Mouse (Mus musculus) lung, postnatal 0 days (tissue): ENCODE measurements around the gene Nsmf. TPM values are rescaled to one million over a fixed set of nuclear protein-coding genes. Genes with fewer than 3 reads are reported as not detected.

Source experiments
- ATAC-seq: fragments of 200-750 bp; cut with Nextera tagmentation; 2 replicates; pipeline ENCODE4 v1.8.0; 2017; ENCODE audit warnings: moderate library complexity
- DNase-seq: peaks from one replicate; pipeline ENCODE4 v3.0.0-alpha.2; 2016; ENCODE audit warnings: low spot score
- H3K27ac ChIP-seq: fragments of 300-500 bp; sonication (generic); 2 replicates; pipeline ENCODE4 v1.5.1; 2014; ENCODE audit warnings: antibody characterized with exemption, mild to moderate bottlenecking, low read length, mixed read lengths
- H3K27me3 ChIP-seq: fragments of 300-500 bp; sonication (generic); replicated peaks from 2 replicates; pipeline ENCODE4 v1.6.1; 2014; ENCODE audit warnings: low read length, mixed read lengths; ENCODE audit not compliant: insufficient read depth
- H3K36me3 ChIP-seq: fragments of 300-500 bp; sonication (generic); 2 replicates; pipeline ENCODE4 v1.6.1; 2014; ENCODE audit warnings: low read length, mixed read lengths; ENCODE audit not compliant: insufficient read depth
- H3K4me1 ChIP-seq: fragments of 300-500 bp; sonication (generic); 2 replicates; pipeline ENCODE4 v1.6.1; 2014; ENCODE audit warnings: antibody characterized with exemption, low read depth, low read length, mixed read lengths; ENCODE audit not compliant: insufficient read depth
- H3K4me2 ChIP-seq: fragments of 300-500 bp; sonication (generic); replicated peaks from 2 replicates; pipeline ENCODE4 v1.6.1; 2014; ENCODE audit warnings: low read depth, mild to moderate bottlenecking, low read length, moderate library complexity, mixed read lengths
- H3K4me3 ChIP-seq: fragments of 300-500 bp; sonication (generic); 2 replicates; pipeline ENCODE4 v1.5.1; 2014; ENCODE audit warnings: low read depth, low read length
- H3K9ac ChIP-seq: fragments of 300-500 bp; sonication (generic); replicated peaks from 2 replicates; pipeline ENCODE4 v1.6.1; 2014; ENCODE audit warnings: low read depth, mild to moderate bottlenecking
- H3K9me3 ChIP-seq: fragments of 300-500 bp; sonication (generic); 2 replicates; pipeline ENCODE4 v1.6.1; 2016; ENCODE audit warnings: low read length, mixed read lengths
- CTCF ChIP-seq: IDR thresholded peaks from 2 replicates; pipeline ENCODE4 v1.5.1; 2016; ENCODE audit warnings: antibody characterized with exemption, mild to moderate bottlenecking
- EP300 ChIP-seq: IDR thresholded peaks from 2 replicates; pipeline ENCODE4 v1.6.1; 2016; ENCODE audit warnings: antibody characterized with exemption, mild to moderate bottlenecking, control low read depth
- WGBS: fragments of 180-500 bp; shearing (Covaris S2); extraction: QIAGEN DNeasy Blood & Tissue Kit; methylation state at CpG from one replicate; pipeline ENCODE4 v1.1.7; 2014; 5-methylcytosine and 5-hydroxymethylcytosine counted together
- polyA plus RNA-seq: library from polyadenylated mRNA; unstranded; fragments of >200 nt; fragmentation: Nextera tagmentation; extraction: Ambion mirVana; gene quantifications from 2 replicates; pipeline ENCODE4 v1.2.1, GENCODE M21; 2015

Nsmf gene
- polyA plus RNA-seq, 1 experiment from 2014 or later = 50.2 TPM

DNA sequence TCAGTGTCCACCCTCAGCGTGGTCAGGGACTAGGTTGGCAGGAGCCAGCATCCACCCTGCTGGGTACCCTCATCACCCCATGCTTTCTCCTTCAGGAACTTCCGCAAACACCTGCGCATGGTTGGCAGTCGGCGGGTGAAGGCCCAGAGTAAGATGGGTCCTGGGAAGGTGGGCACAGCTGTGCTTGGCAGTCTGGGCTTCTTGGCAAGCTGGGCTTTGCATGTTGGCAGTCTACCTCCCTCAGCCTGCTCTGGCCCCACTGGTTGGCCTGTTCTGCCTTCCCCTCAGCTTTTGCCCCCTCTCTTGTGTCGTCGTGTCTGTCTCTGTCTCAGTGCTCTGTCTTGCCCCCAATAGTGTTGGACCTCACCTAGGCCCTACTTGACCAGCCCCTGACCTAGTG lies 4.8 kb downstream of the Nsmf start:
- no peak overlapping the region for H3K27ac ChIP-seq
- H3K9ac ChIP-seq = no peak overlapping the region
- H3K9me3 ChIP-seq = no peaks in the 10 kb centered on the region
- DNase-seq (no peak), ATAC-seq (no peak)
- no peaks in the 10 kb centered on the region for H3K27me3 ChIP-seq
- 80% methylated on average over 7 of the region's 7 CpGs for whole genome bisulfite sequencing
- no peaks in the 10 kb centered on the region for H3K36me3 ChIP-seq
- H3K4me1 ChIP-seq = peaks cover 7% of the 10 kb centered on the region; the same call in 1 of the 2 replicates
- TF ChIP-seq EP300 = no peak
- H3K4me2 ChIP-seq = no peak overlapping the region
- no peak overlapping the region for H3K4me3 ChIP-seq

DNA sequence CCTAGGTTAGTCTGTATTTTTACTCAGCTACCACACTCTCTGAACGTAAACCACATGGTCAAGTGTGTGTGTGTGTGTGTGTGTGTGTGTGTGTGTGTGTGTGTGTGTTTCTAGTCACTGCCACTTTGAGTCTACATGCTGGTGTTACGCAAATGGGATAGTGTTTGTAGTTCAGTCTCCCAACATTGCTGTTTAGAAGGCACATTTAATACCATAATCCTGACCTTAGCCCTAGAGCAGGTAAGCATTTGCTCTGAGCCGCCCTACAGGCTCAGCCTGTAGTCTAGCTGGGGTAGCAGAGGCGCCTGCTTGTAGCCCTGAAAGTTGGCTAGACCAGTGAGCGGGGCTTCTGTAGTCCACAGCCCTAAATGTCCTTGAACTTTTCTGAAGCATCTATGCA lies 9.4 kb downstream of the Nsmf start:
- no peaks in the 10 kb centered on the region for H3K27me3 ChIP-seq
- DNase-seq = no peak
- H3K4me2 ChIP-seq = no peak overlapping the region
- H3K9ac ChIP-seq = no peak overlapping the region
- no peak for TF ChIP-seq EP300
- no peak for TF ChIP-seq CTCF
- H3K9me3 ChIP-seq = no peaks in the 10 kb centered on the region
- no peaks in the 10 kb centered on the region for H3K36me3 ChIP-seq
- H3K4me1 ChIP-seq = no peaks in the 10 kb centered on the region
- H3K27ac ChIP-seq = no peak overlapping the region
- 90% methylated on average over 5 of the region's 5 CpGs for WGBS
- no peak overlapping the region for H3K4me3 ChIP-seq
- ATAC-seq = no peak

DNA sequence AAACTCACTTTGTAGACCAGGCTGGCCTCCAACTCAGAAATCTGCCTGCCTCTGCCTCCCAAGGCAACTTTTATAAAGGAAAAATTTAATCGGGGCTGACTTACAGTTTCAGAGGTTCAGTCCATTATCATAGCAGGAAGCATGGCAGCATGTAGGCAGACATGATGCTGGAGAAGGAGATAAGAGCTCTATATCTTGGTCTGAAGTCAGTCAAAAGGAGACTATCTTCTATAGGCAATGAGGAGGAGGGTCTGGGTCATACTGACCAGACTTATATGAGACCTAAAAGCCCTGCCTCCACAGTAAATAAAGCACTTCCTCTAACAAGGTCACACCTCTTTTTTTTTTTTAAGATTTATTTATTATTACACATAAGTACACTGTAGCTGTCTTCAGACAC lies 10.1 kb downstream of the Nsmf start:
- TF ChIP-seq CTCF = no peak
- TF ChIP-seq EP300 = no peak
- WGBS = 97% methylated on average over 1 of the region's 1 CpGs

DNA sequence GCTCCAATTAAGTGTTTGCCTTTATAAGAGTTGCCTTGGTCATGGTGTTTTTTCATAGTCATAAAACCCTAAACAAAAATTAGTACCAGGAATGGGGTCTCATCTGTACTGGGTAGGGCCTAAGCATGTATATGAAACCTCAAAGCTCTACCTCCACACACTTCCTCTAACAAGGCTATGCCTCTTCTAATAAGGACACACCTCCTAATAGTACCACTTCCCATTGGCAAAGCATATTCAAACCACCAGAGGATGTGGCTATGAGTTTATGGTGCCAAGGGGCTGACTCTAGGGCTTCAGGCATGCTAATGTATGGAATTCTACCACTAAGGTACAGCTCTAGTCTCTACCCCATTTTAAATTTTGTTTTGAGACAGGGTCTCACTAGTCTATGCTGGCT lies 11.4 kb downstream of the Nsmf start:
- Histone ChIP-seq H3K9ac (no peak overlapping the region), H3K27me3 (no peaks in the 10 kb centered on the region), H3K27ac (no peak overlapping the region), H3K4me3 (no peak overlapping the region), H3K4me2 (no peak overlapping the region), H3K4me1 (no peaks in the 10 kb centered on the region), H3K36me3 (no peaks in the 10 kb centered on the region), H3K9me3 (no peaks in the 10 kb centered on the region)
- ATAC-seq (no peak), DNase-seq (no peak)
- TF ChIP-seq EP300 = no peak
- TF ChIP-seq CTCF = no peak

More for the DNA sequence above, 10.1 kb downstream of the Nsmf start:
- no peak overlapping the region for H3K4me2 ChIP-seq
- DNase-seq (no peak), ATAC-seq (no peak)
- H3K27me3 ChIP-seq = no peaks in the 10 kb centered on the region
- H3K4me1 ChIP-seq = no peaks in the 10 kb centered on the region
- no peaks in the 10 kb centered on the region for H3K36me3 ChIP-seq
- no peak overlapping the region for H3K9ac ChIP-seq
- H3K27ac ChIP-seq = no peak overlapping the region
- no peaks in the 10 kb centered on the region for H3K9me3 ChIP-seq
- no peak overlapping the region for H3K4me3 ChIP-seq

DNA sequence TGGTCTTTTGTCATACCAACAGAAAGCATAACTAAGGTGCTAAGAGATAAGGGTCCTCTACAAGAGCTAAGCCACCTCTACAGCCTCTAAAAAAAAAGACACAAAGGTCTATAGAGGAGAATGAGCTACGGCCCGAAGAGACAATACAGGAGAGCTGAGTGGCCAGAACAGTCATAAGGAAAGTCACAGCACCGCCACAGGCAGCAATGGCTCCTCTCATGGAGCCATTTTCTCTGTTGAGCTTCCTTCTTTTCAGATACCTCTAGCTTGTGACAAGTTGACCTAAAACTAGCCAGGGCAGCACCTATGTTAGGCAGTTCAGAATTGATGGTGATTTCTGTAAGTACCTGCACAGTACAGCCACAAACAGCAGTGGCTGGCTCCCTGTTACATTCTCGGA lies 12.4 kb downstream of the Nsmf start:
- Histone ChIP-seq H3K36me3 (no peaks in the 10 kb centered on the region), H3K4me2 (no peak overlapping the region), H3K4me3 (no peak overlapping the region), H3K9me3 (no peaks in the 10 kb centered on the region), H3K9ac (no peak overlapping the region), H3K27ac (no peak overlapping the region), H3K27me3 (no peaks in the 10 kb centered on the region), H3K4me1 (no peaks in the 10 kb centered on the region)
- 73% methylated on average over 4 of the region's 4 CpGs for WGBS
- no peak for DNase-seq
- ATAC-seq = no peak
- TF ChIP-seq CTCF (no peak), EP300 (no peak)

DNA sequence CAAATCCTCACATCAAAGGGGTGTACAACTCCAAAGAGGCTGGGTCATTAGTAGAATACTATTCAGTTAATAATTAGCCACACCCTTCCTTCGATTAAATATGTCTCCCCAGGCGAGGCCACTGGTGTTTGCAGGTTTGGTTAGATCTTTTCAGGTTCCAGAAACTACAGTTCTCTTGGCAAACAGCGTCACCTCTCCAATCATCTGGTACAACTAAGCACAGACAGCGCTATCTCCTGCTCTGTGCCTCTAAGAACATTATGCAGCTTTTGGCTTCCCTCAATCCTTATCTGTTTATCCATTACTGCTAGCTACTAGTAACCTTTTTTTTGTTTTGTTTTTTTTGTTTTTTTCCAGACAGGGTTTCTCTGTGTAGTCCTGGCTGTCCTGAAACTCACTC lies 15.4 kb downstream of the Nsmf start:
- 69% methylated on average over 4 of the region's 4 CpGs for WGBS
- H3K9ac ChIP-seq = no peak overlapping the region
- no peaks in the 10 kb centered on the region for H3K4me1 ChIP-seq
- no peaks in the 10 kb centered on the region for H3K27me3 ChIP-seq
- no peak for ATAC-seq
- H3K4me2 ChIP-seq = no peak overlapping the region
- H3K36me3 ChIP-seq = no peaks in the 10 kb centered on the region
- H3K27ac ChIP-seq = no peak overlapping the region
- H3K4me3 ChIP-seq = no peak overlapping the region
- no peak for DNase-seq
- TF ChIP-seq EP300 (no peak), CTCF (no peak)
- no peaks in the 10 kb centered on the region for H3K9me3 ChIP-seq

DNA sequence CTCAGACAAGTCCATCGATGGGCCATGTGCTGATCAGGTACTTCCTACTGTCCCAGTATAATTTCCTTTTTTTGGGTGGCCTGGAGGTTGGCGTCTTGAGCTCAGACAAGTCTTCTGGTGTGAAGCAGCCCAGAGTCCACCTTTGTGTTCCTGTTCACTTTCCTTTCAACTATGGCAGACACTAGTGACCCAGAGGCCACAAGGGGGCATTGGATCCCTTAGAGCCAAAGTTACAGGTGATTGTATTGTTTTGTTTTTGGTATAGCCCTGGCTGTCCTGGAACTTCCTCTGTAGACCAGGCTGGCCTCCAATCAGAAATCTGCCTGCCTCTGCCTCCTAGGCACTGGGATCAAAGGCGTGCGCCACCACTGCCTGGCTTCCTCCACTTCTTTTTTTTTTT lies 18.2 kb downstream of the Nsmf start:
- Histone ChIP-seq H3K4me2 (no peak overlapping the region), H3K9me3 (no peaks in the 10 kb centered on the region), H3K4me1 (no peaks in the 10 kb centered on the region), H3K27me3 (no peaks in the 10 kb centered on the region), H3K27ac (no peak overlapping the region), H3K36me3 (no peaks in the 10 kb centered on the region), H3K4me3 (no peak overlapping the region), H3K9ac (no peak overlapping the region)
- 91% methylated on average over 4 of the region's 4 CpGs for WGBS
- peak; percentile 23 for TF ChIP-seq CTCF
- no peak for TF ChIP-seq EP300
- DNase-seq (no peak), ATAC-seq (no peak)
